Mouse (Mus musculus): ENCODE data around the gene Zfp385b.

DNA sequence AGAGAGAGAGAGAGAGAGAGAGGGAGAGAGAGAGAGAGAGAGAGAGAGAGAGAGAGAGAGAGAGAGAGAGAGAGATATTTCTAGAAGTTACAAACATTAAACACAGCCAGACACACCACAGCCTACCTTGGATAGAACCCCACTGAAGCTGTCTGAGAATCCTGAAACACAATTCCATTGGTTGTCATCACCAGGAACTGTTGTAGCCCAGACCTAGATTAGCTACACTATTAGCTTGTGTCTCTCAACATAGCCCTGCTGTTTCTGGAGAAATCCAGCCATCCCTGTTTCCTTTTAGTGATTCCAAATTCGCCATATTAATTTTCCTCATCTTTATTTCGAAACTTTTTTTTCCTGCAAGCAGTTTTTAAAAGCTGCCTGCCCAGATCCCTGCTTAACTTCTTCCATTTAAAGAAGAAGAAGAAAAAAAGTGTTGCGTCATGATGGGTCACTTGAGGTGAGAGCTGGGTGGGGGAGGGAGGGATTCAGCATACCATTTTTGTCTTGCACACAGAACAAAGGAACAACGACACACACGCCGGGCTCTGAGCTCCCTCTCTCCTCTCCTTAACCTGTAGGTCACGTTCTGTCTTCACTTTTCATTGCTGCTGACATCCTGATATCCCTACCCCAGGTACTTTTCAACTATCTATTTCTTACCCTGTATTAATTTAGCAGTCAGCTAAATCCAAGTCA, 6.8 kb upstream of the Zfp385b start:
- TF ChIP-seq CTCF (IDR thresholded peaks at IDR 0.05) (no peak), POLR2A (IDR thresholded peaks at IDR 0.05; ENCODE audit: insufficient read depth, low read depth, low read length) (no peak)
